Mouse (Mus musculus) bone marrow macrophage, adult 2 months (primary cell): Measurements from ENCODE around the gene Grxcr1.

Experiments used
- CTCF ChIP-seq: IDR thresholded peaks from 2 replicates; pipeline ENCODE4 v1.5.1; 2012; ENCODE audit warnings: low read depth, mild to moderate bottlenecking, low read length, moderate library complexity
- POLR2A ChIP-seq: IDR thresholded peaks from 2 replicates; pipeline ENCODE4 v1.6.1; 2012; ENCODE audit warnings: mild to moderate bottlenecking, low read depth, low read length, borderline replicate concordance

GRCm38 (mm10) chr5:68128421-68128820, 96.8 kb downstream of the Grxcr1 start:
- TF ChIP-seq CTCF (no peak), POLR2A (no peak)
